Mouse (Mus musculus) 3T3-L1 (cell line): Measurements from ENCODE around the gene Spef2.
"Not testable (repeated sequence)": the region's sequence is repeated elsewhere in the genome, so short reads cannot be mapped to it uniquely, and the experiment has no call there.

Experiments
- DNase-seq: peaks from one replicate; pipeline ENCODE4 v3.0.0-alpha.2; 2015; ENCODE audit warnings: low read depth, low spot score

Gene Spef2

GRCm38 (mm10) chr15:9557264-9557663 is 191.4 kb downstream of the Spef2 start:
- not testable (repeated sequence) for DNase-seq

- no peak for DNase-seq
Measured at GRCm38 (mm10) chr15:9548951-9549350, 199.7 kb downstream of the Spef2 start.

- DNase-seq, result no peak
Measured at GRCm38 (mm10) chr15:9535200-9535599, 213.5 kb downstream of the Spef2 start.

DNA sequence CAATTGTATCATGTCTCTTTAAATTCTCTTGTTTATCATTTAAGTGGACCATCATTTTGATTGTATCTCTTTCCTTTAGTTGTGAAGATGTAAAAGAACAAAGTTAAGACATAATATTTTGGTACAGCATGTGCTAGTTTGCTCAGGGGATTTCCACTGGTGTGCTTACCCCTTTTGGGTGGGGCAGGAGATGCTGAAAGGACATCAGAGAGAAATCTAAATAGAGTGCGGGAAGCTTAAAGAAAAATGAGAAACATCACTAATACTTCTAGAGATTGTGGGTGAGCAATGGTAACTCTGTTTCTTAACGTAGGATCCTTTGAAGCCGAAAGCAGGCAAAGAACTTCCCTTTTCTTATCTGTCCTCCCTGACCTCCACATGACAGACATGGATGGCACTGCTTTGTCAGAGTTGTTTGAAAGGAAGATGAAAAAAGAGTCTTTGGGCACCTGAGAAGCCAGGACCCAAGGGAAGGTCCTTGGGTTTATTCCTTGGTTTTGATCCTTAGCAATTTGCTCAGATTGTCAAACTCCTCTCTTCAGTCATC is 215.2 kb downstream of the Spef2 start:
- no peak for DNase-seq

DNA sequence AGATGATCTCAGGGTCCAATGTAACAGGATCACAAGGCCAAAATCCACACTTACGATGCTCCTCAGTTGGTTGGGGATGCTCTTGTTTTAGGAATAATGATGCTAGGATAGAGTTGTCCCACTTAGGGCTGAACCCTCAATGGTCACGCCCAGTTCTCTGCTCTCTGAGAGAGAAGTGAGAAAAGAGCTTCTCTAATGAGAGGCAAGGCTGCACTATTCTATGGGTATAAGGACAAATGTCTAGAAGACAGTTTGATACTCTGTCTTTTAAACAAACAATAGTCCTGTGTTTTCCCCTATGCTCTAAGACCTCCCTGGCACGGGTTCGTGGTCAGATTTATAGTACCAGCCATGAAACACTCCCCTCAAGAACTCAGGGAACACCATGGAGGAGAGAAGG is 218.6 kb downstream of the Spef2 start, which contains the start of gene Il7r:
Gene Il7r, minus strand, starts transcription at position 101 of the 400 bp plus-strand sequence.
- no peak for DNase-seq

- no peak for DNase-seq
Measured at GRCm38 (mm10) chr15:9529646-9530045, 219.0 kb downstream of the Spef2 start.
